Mouse (Mus musculus): ENCODE measurements at regions not wholly inside any gene's neighbourhood (a gene's known extent, or its start where the extent isn't known, plus 50 kb on each side); places are given as distances from the start of the nearest gene placed in this dataset.
A peak's percentile ranks its signal among the peaks of the same experiment; 100 is the strongest.

- no peak overlapping the region for H3K9ac ChIP-seq
- no peaks in the 10 kb centered on the region for H3K36me3 ChIP-seq
- no peak overlapping the region for H3K4me3 ChIP-seq (replicated peaks)
- ATAC-seq (ENCODE audit: insufficient number of reproducible peaks, low FRiP score, low TSS enrichment, low read depth) = no peak
- 0 out of 2 replicates have a peak overlapping the region, but pooled peaks have one; percentile 19 for H3K4me2 ChIP-seq (replicated peaks)
- no peaks in the 10 kb centered on the region for H3K9me3 ChIP-seq (replicated peaks)
- peaks cover 27% of the 10 kb centered on the region for H3K4me1 ChIP-seq
- peak overlapping the region; percentile 82 for H3K27ac ChIP-seq (replicated peaks)
- no peaks in the 10 kb centered on the region for H3K27me3 ChIP-seq
- 76% methylated on average over 7 of the region's 7 CpGs for WGBS
These were observed 330.1 kb downstream of the Klf6 start for GRCm38 (mm10) chr13:6191186-6191914.

- no peaks in the 10 kb centered on the region for H3K36me3 ChIP-seq
- no peaks in the 10 kb centered on the region for H3K9me3 ChIP-seq (replicated peaks)
- H3K27ac ChIP-seq (replicated peaks) = peak overlapping the region; percentile 82
- peaks cover 27% of the 10 kb centered on the region for H3K4me1 ChIP-seq
- WGBS = 22% methylated on average over 5 of the region's 5 CpGs
- 0 out of 2 replicates have a peak overlapping the region, but pooled peaks have one; percentile 19 for H3K4me2 ChIP-seq (replicated peaks)
- no peaks in the 10 kb centered on the region for H3K27me3 ChIP-seq
- ATAC-seq (ENCODE audit: insufficient number of reproducible peaks, low FRiP score, low TSS enrichment, low read depth) = peak; percentile 69; the same call in 1 of the 2 replicates
- H3K4me3 ChIP-seq (replicated peaks) = no peak overlapping the region
- H3K9ac ChIP-seq = no peak overlapping the region
These were observed 330.6 kb downstream of the Klf6 start for GRCm38 (mm10) chr13:6191915-6192295.

- H3K9ac ChIP-seq = no peak overlapping the region
These were observed 335.4 kb downstream of the Klf6 start for GRCm38 (mm10) chr13:6196690-6197089.

GRCm38 (mm10) chr13:6199107-6199506 is 337.8 kb downstream of the Klf6 start:
- no peak overlapping the region for H3K9ac ChIP-seq
- H3K36me3 ChIP-seq = no peaks in the 10 kb centered on the region
- no peak for ATAC-seq (ENCODE audit: insufficient number of reproducible peaks, low FRiP score, low TSS enrichment, low read depth)
- H3K27ac ChIP-seq (replicated peaks) = no peak overlapping the region
- no peaks in the 10 kb centered on the region for H3K27me3 ChIP-seq
- H3K4me3 ChIP-seq (replicated peaks) = no peak overlapping the region
- H3K4me1 ChIP-seq = no peaks in the 10 kb centered on the region; the same call in 1 of the 2 replicates
- 67% methylated on average over 6 of the region's 6 CpGs for WGBS
- H3K9me3 ChIP-seq (replicated peaks) = no peaks in the 10 kb centered on the region
- H3K4me2 ChIP-seq (replicated peaks) = no peak overlapping the region

More at GRCm38 (mm10) chr13:6196690-6197089, 335.4 kb downstream of the Klf6 start:
- Histone ChIP-seq H3K9me3 (replicated peaks) (no peaks in the 10 kb centered on the region), H3K27me3 (no peaks in the 10 kb centered on the region), H3K36me3 (no peaks in the 10 kb centered on the region), H3K27ac (replicated peaks) (no peak overlapping the region), H3K4me2 (replicated peaks) (no peak overlapping the region), H3K4me1 (peaks cover 22% of the 10 kb centered on the region), H3K4me3 (replicated peaks) (no peak overlapping the region)
- no peak for ATAC-seq (ENCODE audit: insufficient number of reproducible peaks, low FRiP score, low TSS enrichment, low read depth)
- WGBS = 53% methylated on average over 5 of the region's 5 CpGs

- Histone ChIP-seq H3K36me3 (no peaks in the 10 kb centered on the region), H3K27me3 (no peaks in the 10 kb centered on the region), H3K4me1 (no peaks in the 10 kb centered on the region), H3K4me3 (replicated peaks) (no peak overlapping the region), H3K9me3 (replicated peaks) (no peaks in the 10 kb centered on the region), H3K4me2 (replicated peaks) (no peak overlapping the region), H3K9ac (no peak overlapping the region), H3K27ac (replicated peaks) (no peak overlapping the region)
- WGBS = 75% methylated on average over 1 of the region's 1 CpGs
- ATAC-seq (ENCODE audit: insufficient number of reproducible peaks, low FRiP score, low TSS enrichment, low read depth) = no peak
These were observed 340.2 kb downstream of the Klf6 start for GRCm38 (mm10) chr13:6201516-6201915.

- WGBS = 54% methylated on average over 4 of the region's 4 CpGs
- H3K9ac ChIP-seq = no peak overlapping the region
- H3K4me3 ChIP-seq (replicated peaks) = no peak overlapping the region
- no peak overlapping the region for H3K27ac ChIP-seq (replicated peaks)
- H3K36me3 ChIP-seq = no peaks in the 10 kb centered on the region
- ATAC-seq (ENCODE audit: insufficient number of reproducible peaks, low FRiP score, low TSS enrichment, low read depth) = no peak
- H3K9me3 ChIP-seq (replicated peaks) = no peaks in the 10 kb centered on the region
- H3K4me1 ChIP-seq = no peaks in the 10 kb centered on the region
- no peak overlapping the region for H3K4me2 ChIP-seq (replicated peaks)
- no peaks in the 10 kb centered on the region for H3K27me3 ChIP-seq
These were observed 343.1 kb upstream of the Pitrm1 start for GRCm38 (mm10) chr13:6204801-6205200.

- WGBS = 69% methylated on average over 2 of the region's 2 CpGs
- H3K4me1 ChIP-seq = no peaks in the 10 kb centered on the region
- H3K4me3 ChIP-seq (replicated peaks) = no peak overlapping the region
- no peak for ATAC-seq (ENCODE audit: insufficient number of reproducible peaks, low FRiP score, low TSS enrichment, low read depth)
- H3K36me3 ChIP-seq = no peaks in the 10 kb centered on the region
- no peaks in the 10 kb centered on the region for H3K27me3 ChIP-seq
- no peak overlapping the region for H3K27ac ChIP-seq (replicated peaks)
- no peaks in the 10 kb centered on the region for H3K9me3 ChIP-seq (replicated peaks)
- no peak overlapping the region for H3K9ac ChIP-seq
- H3K4me2 ChIP-seq (replicated peaks) = no peak overlapping the region
These were observed 335.4 kb upstream of the Pitrm1 start for GRCm38 (mm10) chr13:6212550-6212949.

GRCm38 (mm10) chr13:6214189-6214588 is 333.8 kb upstream of the Pitrm1 start:
- H3K4me2 ChIP-seq (replicated peaks) = no peak overlapping the region
- H3K27me3 ChIP-seq = no peaks in the 10 kb centered on the region
- no peak overlapping the region for H3K9ac ChIP-seq
- no peak overlapping the region for H3K27ac ChIP-seq (replicated peaks)
- H3K4me3 ChIP-seq (replicated peaks) = no peak overlapping the region
- no peaks in the 10 kb centered on the region for H3K36me3 ChIP-seq
- WGBS = 91% methylated on average over 2 of the region's 2 CpGs
- H3K9me3 ChIP-seq (replicated peaks) = no peaks in the 10 kb centered on the region
- no peaks in the 10 kb centered on the region for H3K4me1 ChIP-seq
- no peak for ATAC-seq (ENCODE audit: insufficient number of reproducible peaks, low FRiP score, low TSS enrichment, low read depth)

- Histone ChIP-seq H3K27me3 (no peaks in the 10 kb centered on the region), H3K9ac (no peak overlapping the region)
- WGBS = 79% methylated on average over 7 of the region's 7 CpGs
These were observed 321.8 kb upstream of the Pitrm1 start for GRCm38 (mm10) chr13:6226087-6226643.

GRCm38 (mm10) chr13:6228278-6228677 is 319.7 kb upstream of the Pitrm1 start:
- no peak overlapping the region for H3K27ac ChIP-seq (replicated peaks)
- H3K4me3 ChIP-seq (replicated peaks) = no peak overlapping the region
- no peak overlapping the region for H3K9ac ChIP-seq
- 77% methylated on average over 1 of the region's 1 CpGs for WGBS
- ATAC-seq (ENCODE audit: insufficient number of reproducible peaks, low FRiP score, low TSS enrichment, low read depth) = no peak
- H3K4me2 ChIP-seq (replicated peaks) = no peak overlapping the region
- H3K27me3 ChIP-seq = no peaks in the 10 kb centered on the region
- no peaks in the 10 kb centered on the region for H3K4me1 ChIP-seq
- H3K9me3 ChIP-seq (replicated peaks) = no peaks in the 10 kb centered on the region
- H3K36me3 ChIP-seq = no peaks in the 10 kb centered on the region

More at GRCm38 (mm10) chr13:6226087-6226643, 321.8 kb upstream of the Pitrm1 start:
- Histone ChIP-seq H3K4me2 (replicated peaks) (no peak overlapping the region), H3K4me3 (replicated peaks) (no peak overlapping the region), H3K4me1 (no peaks in the 10 kb centered on the region), H3K36me3 (no peaks in the 10 kb centered on the region), H3K27ac (replicated peaks) (no peak overlapping the region), H3K9me3 (replicated peaks) (no peaks in the 10 kb centered on the region)
- no peak for ATAC-seq (ENCODE audit: insufficient number of reproducible peaks, low FRiP score, low TSS enrichment, low read depth)

GRCm38 (mm10) chr13:6235394-6235793 is 312.6 kb upstream of the Pitrm1 start:
- ATAC-seq (ENCODE audit: insufficient number of reproducible peaks, low FRiP score, low TSS enrichment, low read depth) = no peak
- Histone ChIP-seq H3K4me2 (replicated peaks) (no peak overlapping the region), H3K27ac (replicated peaks) (no peak overlapping the region), H3K36me3 (no peaks in the 10 kb centered on the region), H3K27me3 (no peaks in the 10 kb centered on the region), H3K9me3 (replicated peaks) (no peaks in the 10 kb centered on the region), H3K4me1 (no peaks in the 10 kb centered on the region), H3K9ac (no peak overlapping the region), H3K4me3 (replicated peaks) (no peak overlapping the region)
- WGBS = 97% methylated on average over 1 of the region's 1 CpGs

- H3K36me3 ChIP-seq = no peaks in the 10 kb centered on the region
- H3K4me1 ChIP-seq = no peaks in the 10 kb centered on the region
- H3K4me3 ChIP-seq (replicated peaks) = no peak overlapping the region
- no peak for ATAC-seq (ENCODE audit: insufficient number of reproducible peaks, low FRiP score, low TSS enrichment, low read depth)
- H3K27me3 ChIP-seq = no peaks in the 10 kb centered on the region
- no peak overlapping the region for H3K4me2 ChIP-seq (replicated peaks)
- H3K27ac ChIP-seq (replicated peaks) = no peak overlapping the region
- H3K9ac ChIP-seq = no peak overlapping the region
- WGBS = 84% methylated on average over 8 of the region's 8 CpGs
- no peaks in the 10 kb centered on the region for H3K9me3 ChIP-seq (replicated peaks)
These were observed 311.4 kb upstream of the Pitrm1 start for GRCm38 (mm10) chr13:6236503-6236902.

Measured in embryonic facial prominence, embryonic 15.5 days (tissue).